Mouse (Mus musculus) limb, embryonic 12.5 days (tissue): ENCODE measurements around the gene Wdr78. TPM values are rescaled to one million over a fixed set of nuclear protein-coding genes. Genes with fewer than 3 reads are reported as not detected.

Source experiments
- ATAC-seq: fragments of 200-750 bp; cut with Nextera tagmentation; 2 replicates; pipeline ENCODE4 v1.8.0; 2017; ENCODE audit warnings: low read depth, moderate TSS enrichment; ENCODE audit not compliant: insufficient number of reproducible peaks, insufficient read depth, low FRiP score, low TSS enrichment
- H3K27ac ChIP-seq: fragments of 300-500 bp; sonication (generic); 2 replicates; pipeline ENCODE4 v1.5.1; 2016; ENCODE audit warnings: mild to moderate bottlenecking, moderate library complexity
- H3K27me3 ChIP-seq: fragments of 300-500 bp; sonication (generic); 2 replicates; pipeline ENCODE4 v1.6.1; 2016; ENCODE audit warnings: mild to moderate bottlenecking, moderate library complexity
- H3K36me3 ChIP-seq: fragments of 300-500 bp; sonication (generic); 2 replicates; pipeline ENCODE4 v1.6.1; 2016; ENCODE audit warnings: mild to moderate bottlenecking, moderate library complexity
- H3K4me1 ChIP-seq: fragments of 300-500 bp; sonication (generic); replicated peaks from 2 replicates; pipeline ENCODE4 v1.6.1; 2016
- H3K4me2 ChIP-seq: fragments of 300-500 bp; sonication (generic); 2 replicates; pipeline ENCODE4 v1.6.1; 2016; ENCODE audit warnings: mild to moderate bottlenecking, moderate library complexity
- H3K4me3 ChIP-seq: fragments of 300-500 bp; sonication (generic); replicated peaks from 2 replicates; pipeline ENCODE4 v1.5.1; 2016; ENCODE audit warnings: mild to moderate bottlenecking
- H3K9ac ChIP-seq: fragments of 300-500 bp; sonication (generic); replicated peaks from 2 replicates; pipeline ENCODE4 v1.6.1; 2016; ENCODE audit warnings: mild to moderate bottlenecking, moderate library complexity
- H3K9me3 ChIP-seq: fragments of 300-500 bp; sonication (generic); 2 replicates; pipeline ENCODE4 v1.6.1; 2016; ENCODE audit warnings: mild to moderate bottlenecking, moderate library complexity
- WGBS: fragments of 180-500 bp; shearing (Covaris S2); methylation state at CpG from one replicate; pipeline ENCODE4 v1.1.7; 2016; 5-methylcytosine and 5-hydroxymethylcytosine counted together
- polyA plus RNA-seq: library from polyadenylated mRNA; unstranded; fragments of >200 nt; fragmentation: Nextera tagmentation; extraction: Ambion mirVana; gene quantifications from 2 replicates; pipeline ENCODE4 v1.2.1, GENCODE M21; 2016

Gene Wdr78
- polyA plus RNA-seq, 1 experiment from 2014 or later, result 3.7 TPM

GRCm38 (mm10) chr4:103119229-103120027, 5.1 kb upstream of the Wdr78 start:
- H3K9ac ChIP-seq, result peak overlapping the region; percentile 95

GRCm38 (mm10) chr4:103118888-103119228, 4.5 kb upstream of the Wdr78 start:
- Histone ChIP-seq H3K4me3 (peak overlapping the region; percentile 89), H3K4me1 (peaks cover 22% of the 10 kb centered on the region), H3K27me3 (no peaks in the 10 kb centered on the region; the same call in 1 of the 2 replicates), H3K9me3 (no peaks in the 10 kb centered on the region), H3K27ac (peak overlapping the region; percentile 97), H3K36me3 (peaks cover 9% of the 10 kb centered on the region; the same call in 1 of the 2 replicates), H3K4me2 (peak overlapping the region; percentile 72), H3K9ac (peak overlapping the region; percentile 95)
- no peak for ATAC-seq
- WGBS, result 1% methylated on average over 15 of the region's 15 CpGs

More at GRCm38 (mm10) chr4:103119229-103120027, 5.1 kb upstream of the Wdr78 start:
- peak; percentile 72 for ATAC-seq
- Histone ChIP-seq H3K27ac (peak overlapping the region; percentile 97), H3K36me3 (peaks cover 9% of the 10 kb centered on the region; the same call in 1 of the 2 replicates), H3K4me1 (peaks cover 22% of the 10 kb centered on the region), H3K4me3 (peak overlapping the region; percentile 89), H3K9me3 (no peaks in the 10 kb centered on the region), H3K27me3 (no peaks in the 10 kb centered on the region; the same call in 1 of the 2 replicates), H3K4me2 (peak overlapping the region; percentile 72)
- WGBS, result under 1% methylated on average over 105 of the region's 111 CpGs

DNA sequence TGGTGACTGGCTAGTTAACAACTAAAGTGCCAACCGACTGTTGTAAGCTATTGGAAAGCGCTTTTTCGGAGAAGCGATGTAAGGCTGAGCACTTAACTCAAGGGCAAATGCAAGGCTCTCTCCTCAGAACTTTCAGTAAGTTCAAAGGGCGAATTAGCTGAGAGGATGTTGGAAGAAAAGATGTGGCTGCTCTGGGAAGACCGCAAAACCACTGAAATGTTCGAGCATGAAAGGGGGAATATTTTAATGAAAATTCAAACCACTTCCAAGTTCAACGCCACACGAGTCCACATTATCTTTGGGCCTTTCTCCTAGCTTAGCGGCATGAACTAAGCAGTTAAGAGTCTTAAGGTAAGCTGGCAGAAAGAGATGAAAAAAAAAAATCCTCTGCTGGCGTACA, 953 bp downstream of the Wdr78 start:
- ATAC-seq, result no peak

GRCm38 (mm10) chr4:103112651-103113050, 1.7 kb downstream of the Wdr78 start:
- peak overlapping the region; percentile 78; the same call in 1 of the 2 replicates for H3K9ac ChIP-seq
- H3K27ac ChIP-seq, result no peak overlapping the region
- WGBS, result 38% methylated on average over 7 of the region's 7 CpGs
- ATAC-seq, result no peak
- no peaks in the 10 kb centered on the region for H3K9me3 ChIP-seq
- no peaks in the 10 kb centered on the region; the same call in 1 of the 2 replicates for H3K27me3 ChIP-seq
- peaks cover 19% of the 10 kb centered on the region for H3K36me3 ChIP-seq
- H3K4me3 ChIP-seq, result peak overlapping the region; percentile 79
- peak overlapping the region; percentile 79 for H3K4me2 ChIP-seq
- peaks cover 18% of the 10 kb centered on the region for H3K4me1 ChIP-seq

More for the DNA sequence above, 953 bp downstream of the Wdr78 start:
- H3K4me1 ChIP-seq, result peaks cover 18% of the 10 kb centered on the region
- H3K27ac ChIP-seq, result peak overlapping the region; percentile 99
- peaks cover 16% of the 10 kb centered on the region; the same call in 1 of the 2 replicates for H3K36me3 ChIP-seq
- peak overlapping the region; percentile 79 for H3K4me3 ChIP-seq
- WGBS, result 7% methylated on average over 11 of the region's 11 CpGs
- H3K27me3 ChIP-seq, result no peaks in the 10 kb centered on the region; the same call in 1 of the 2 replicates
- peak overlapping the region; percentile 78 for H3K9ac ChIP-seq
- H3K9me3 ChIP-seq, result no peaks in the 10 kb centered on the region
- H3K4me2 ChIP-seq, result peak overlapping the region; percentile 79

DNA sequence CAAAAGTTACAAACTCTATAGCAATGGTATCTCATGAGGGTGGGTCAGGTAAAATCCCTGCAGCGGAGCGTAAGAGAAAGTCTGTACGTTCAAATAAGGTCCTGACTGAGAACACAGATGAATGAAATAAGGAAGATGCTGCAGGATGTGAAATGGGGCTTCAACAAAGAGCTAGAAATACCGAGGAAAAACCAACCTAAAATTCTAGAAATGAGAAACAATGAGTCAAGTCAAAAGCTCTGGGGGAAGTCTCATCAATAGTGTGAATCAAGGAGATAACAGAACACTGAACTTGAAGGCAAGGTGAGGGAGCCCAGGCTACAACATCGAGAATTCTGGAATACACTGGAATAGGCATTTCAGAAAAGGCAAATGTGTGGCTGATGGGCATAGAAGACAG, 15.8 kb downstream of the Wdr78 start:
- Histone ChIP-seq H3K4me2 (no peak overlapping the region), H3K4me3 (no peak overlapping the region), H3K27me3 (no peaks in the 10 kb centered on the region), H3K36me3 (no peaks in the 10 kb centered on the region), H3K9me3 (no peaks in the 10 kb centered on the region), H3K4me1 (no peaks in the 10 kb centered on the region), H3K27ac (no peak overlapping the region), H3K9ac (no peak overlapping the region)
- no peak for ATAC-seq
- 86% methylated on average over 5 of the region's 5 CpGs for WGBS

GRCm38 (mm10) chr4:103095921-103096320, 18.4 kb downstream of the Wdr78 start:
- ATAC-seq, result no peak
- no peak overlapping the region for H3K27ac ChIP-seq
- 84% methylated on average over 8 of the region's 8 CpGs for WGBS
- no peak overlapping the region for H3K4me2 ChIP-seq
- no peak overlapping the region for H3K4me3 ChIP-seq
- H3K4me1 ChIP-seq, result no peaks in the 10 kb centered on the region
- no peaks in the 10 kb centered on the region for H3K36me3 ChIP-seq
- H3K9me3 ChIP-seq, result no peaks in the 10 kb centered on the region
- H3K9ac ChIP-seq, result no peak overlapping the region
- H3K27me3 ChIP-seq, result no peaks in the 10 kb centered on the region

DNA sequence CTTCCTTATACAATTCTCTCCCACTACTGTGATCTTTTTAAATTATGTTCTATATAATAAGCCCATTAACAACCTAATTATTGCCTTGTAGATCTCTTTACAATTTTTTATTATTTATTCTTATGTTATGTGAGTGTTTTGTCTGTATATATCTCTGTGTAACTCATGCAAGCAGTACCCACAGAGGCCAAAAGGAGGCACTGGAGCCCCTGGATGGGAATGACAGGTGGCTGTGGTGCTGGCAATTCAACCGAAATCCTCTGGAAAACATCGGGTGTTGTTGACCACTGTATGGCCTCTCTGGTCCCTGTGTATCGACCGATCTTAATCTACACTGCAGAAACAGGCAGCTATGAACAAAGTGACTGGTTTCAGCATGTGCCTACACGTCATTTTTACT, 29.1 kb downstream of the Wdr78 start:
- no peak overlapping the region for H3K4me3 ChIP-seq
- H3K27me3 ChIP-seq, result no peaks in the 10 kb centered on the region
- H3K36me3 ChIP-seq, result no peaks in the 10 kb centered on the region
- no peak overlapping the region for H3K9ac ChIP-seq
- 92% methylated on average over 5 of the region's 5 CpGs for WGBS
- H3K4me2 ChIP-seq, result no peak overlapping the region
- no peaks in the 10 kb centered on the region for H3K4me1 ChIP-seq
- ATAC-seq, result no peak
- no peaks in the 10 kb centered on the region for H3K9me3 ChIP-seq
- no peak overlapping the region for H3K27ac ChIP-seq

GRCm38 (mm10) chr4:103070631-103071030, 43.7 kb downstream of the Wdr78 start:
- no peaks in the 10 kb centered on the region for H3K4me1 ChIP-seq
- no peaks in the 10 kb centered on the region for H3K9me3 ChIP-seq
- no peak overlapping the region for H3K9ac ChIP-seq
- no peaks in the 10 kb centered on the region for H3K27me3 ChIP-seq
- WGBS, result 38% methylated on average over 3 of the region's 3 CpGs
- H3K27ac ChIP-seq, result no peak overlapping the region
- H3K4me3 ChIP-seq, result no peak overlapping the region
- no peak for ATAC-seq
- H3K4me2 ChIP-seq, result no peak overlapping the region
- H3K36me3 ChIP-seq, result no peaks in the 10 kb centered on the region

GRCm38 (mm10) chr4:103067906-103068655, 46.3 kb downstream of the Wdr78 start:
- no peak overlapping the region for H3K4me2 ChIP-seq
- H3K4me3 ChIP-seq, result no peak overlapping the region
- no peak for ATAC-seq
- no peaks in the 10 kb centered on the region for H3K27me3 ChIP-seq
- H3K36me3 ChIP-seq, result no peaks in the 10 kb centered on the region
- H3K9ac ChIP-seq, result no peak overlapping the region
- H3K27ac ChIP-seq, result no peak overlapping the region
- no peaks in the 10 kb centered on the region for H3K4me1 ChIP-seq
- no peaks in the 10 kb centered on the region for H3K9me3 ChIP-seq
- 80% methylated on average over 6 of the region's 6 CpGs for WGBS

GRCm38 (mm10) chr4:103064976-103065375, 49.4 kb downstream of the Wdr78 start:
- Histone ChIP-seq H3K36me3 (no peaks in the 10 kb centered on the region), H3K4me3 (no peak overlapping the region), H3K4me1 (no peaks in the 10 kb centered on the region), H3K4me2 (no peak overlapping the region), H3K9me3 (no peaks in the 10 kb centered on the region), H3K27me3 (no peaks in the 10 kb centered on the region), H3K27ac (no peak overlapping the region), H3K9ac (no peak overlapping the region)
- ATAC-seq, result no peak
- 74% methylated on average over 5 of the region's 5 CpGs for WGBS

DNA sequence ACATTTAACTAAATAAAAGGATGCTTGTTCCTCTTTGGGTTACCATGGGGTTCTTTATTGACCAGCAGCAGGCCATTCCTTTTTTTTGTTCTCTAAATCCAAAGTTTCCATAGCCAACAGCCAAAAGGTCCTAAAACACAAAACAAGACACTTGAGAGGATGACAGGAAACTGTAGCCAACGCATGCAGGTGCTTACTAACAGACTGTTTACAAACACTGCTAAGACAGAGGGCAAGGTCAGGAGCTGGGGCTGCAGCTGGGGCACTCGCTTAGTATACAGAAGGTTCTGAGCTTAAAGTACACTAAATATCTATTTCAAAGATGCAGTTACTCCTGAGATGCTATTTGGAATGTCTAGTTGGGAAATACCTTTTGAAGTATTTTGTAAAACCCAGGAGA, 49.9 kb downstream of the Wdr78 start:
- 51% methylated on average over 2 of the region's 2 CpGs for WGBS
- Histone ChIP-seq H3K4me3 (no peak overlapping the region), H3K27me3 (no peaks in the 10 kb centered on the region), H3K36me3 (no peaks in the 10 kb centered on the region), H3K9me3 (no peaks in the 10 kb centered on the region), H3K9ac (no peak overlapping the region), H3K4me1 (no peaks in the 10 kb centered on the region), H3K27ac (no peak overlapping the region), H3K4me2 (no peak overlapping the region)
- ATAC-seq, result no peak
